Mouse (Mus musculus) midbrain, embryonic 10.5 days (tissue): ENCODE data around the gene Gcnt2. TPM values are rescaled to one million over a fixed set of nuclear protein-coding genes. Genes with fewer than 3 reads are reported as not detected.

Experiments used
- DNase-seq: peaks from one replicate; pipeline ENCODE4 v3.0.0-alpha.2; 2017; ENCODE audit warnings: low spot score
- H3K27ac ChIP-seq: fragments of 300-500 bp; sonication (generic); replicated peaks from 2 replicates; pipeline ENCODE4 v1.5.1; 2016; ENCODE audit warnings: mild to moderate bottlenecking
- H3K27me3 ChIP-seq: fragments of 300-500 bp; sonication (generic); 2 replicates; pipeline ENCODE4 v1.6.1; 2016; ENCODE audit warnings: low read depth, mild to moderate bottlenecking; ENCODE audit not compliant: poor library complexity, severe bottlenecking
- H3K36me3 ChIP-seq: fragments of 300-500 bp; sonication (generic); 2 replicates; pipeline ENCODE4 v1.6.1; 2016; ENCODE audit warnings: mild to moderate bottlenecking, moderate library complexity
- H3K4me1 ChIP-seq: fragments of 300-500 bp; sonication (generic); 2 replicates; pipeline ENCODE4 v1.6.1; 2016
- H3K4me3 ChIP-seq: fragments of 300-500 bp; sonication (generic); 2 replicates; pipeline ENCODE4 v1.5.1; 2016; ENCODE audit warnings: mild to moderate bottlenecking, moderate library complexity
- H3K9me3 ChIP-seq: fragments of 300-500 bp; sonication (generic); replicated peaks from 2 replicates; pipeline ENCODE4 v1.6.1; 2016; ENCODE audit warnings: mild to moderate bottlenecking
- WGBS: fragments of 180-500 bp; shearing (Covaris S2); methylation state at CpG from one replicate; pipeline ENCODE4 v1.1.7; 2016; 5-methylcytosine and 5-hydroxymethylcytosine counted together
- polyA plus RNA-seq: library from polyadenylated mRNA; unstranded; fragments of >200 nt; fragmentation: Nextera tagmentation; extraction: Ambion mirVana; gene quantifications from 2 replicates; pipeline ENCODE4 v1.2.1, GENCODE M21; 2016

Gene Gcnt2
- polyA plus RNA-seq, 1 experiment from 2014 or later = 2.7 TPM

DNA sequence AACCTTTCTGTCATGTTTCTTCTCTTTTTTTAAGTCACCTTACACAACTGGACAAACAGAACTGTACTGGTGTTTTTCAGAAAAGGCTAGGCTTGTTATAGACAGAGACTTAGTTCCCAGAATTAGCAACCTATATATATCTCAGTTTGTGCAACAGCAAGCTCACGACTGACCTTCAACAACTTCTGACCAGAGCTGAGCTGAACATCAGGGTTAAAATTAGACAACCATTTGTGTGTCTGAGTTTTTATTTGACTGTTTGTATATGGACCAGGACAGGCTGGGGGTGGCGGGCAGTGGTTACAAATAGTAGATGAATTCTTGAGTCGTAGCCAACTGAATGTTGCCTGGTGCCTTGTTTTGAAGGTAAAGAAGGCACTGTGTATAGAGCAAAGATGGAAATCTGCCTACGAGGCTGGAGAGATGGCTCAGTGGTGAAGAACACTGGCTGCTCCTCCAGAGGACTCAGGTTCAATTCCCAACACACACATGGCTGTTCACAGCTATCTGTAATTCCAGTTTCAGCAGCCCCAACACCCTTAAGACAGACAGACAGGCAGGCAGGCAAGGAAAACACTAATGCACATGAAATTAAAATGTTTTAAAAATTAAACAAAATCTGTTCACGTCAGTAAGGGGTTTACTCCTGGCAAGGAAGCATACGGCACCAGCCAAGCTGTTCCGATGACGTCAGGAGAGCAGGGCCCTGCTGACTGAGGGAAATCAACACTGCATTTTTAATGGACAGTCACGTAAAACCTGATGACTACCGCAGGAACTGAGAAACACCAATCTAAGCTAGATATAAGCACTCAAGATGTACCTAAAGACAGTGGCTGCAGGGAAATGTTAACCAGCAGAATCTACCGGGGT lies 79.2 kb downstream of the Gcnt2 start:
- DNase-seq = no peak
- 0 out of 2 replicates have a peak, but pooled peaks cover 6% of the 10 kb centered on the region for H3K4me1 ChIP-seq
- H3K4me3 ChIP-seq = no peak overlapping the region
- no peaks in the 10 kb centered on the region for H3K36me3 ChIP-seq
- no peaks in the 10 kb centered on the region for H3K9me3 ChIP-seq
- 87% methylated on average over 11 of the region's 11 CpGs for WGBS
- no peak overlapping the region for H3K27ac ChIP-seq
- H3K27me3 ChIP-seq = no peaks in the 10 kb centered on the region

DNA sequence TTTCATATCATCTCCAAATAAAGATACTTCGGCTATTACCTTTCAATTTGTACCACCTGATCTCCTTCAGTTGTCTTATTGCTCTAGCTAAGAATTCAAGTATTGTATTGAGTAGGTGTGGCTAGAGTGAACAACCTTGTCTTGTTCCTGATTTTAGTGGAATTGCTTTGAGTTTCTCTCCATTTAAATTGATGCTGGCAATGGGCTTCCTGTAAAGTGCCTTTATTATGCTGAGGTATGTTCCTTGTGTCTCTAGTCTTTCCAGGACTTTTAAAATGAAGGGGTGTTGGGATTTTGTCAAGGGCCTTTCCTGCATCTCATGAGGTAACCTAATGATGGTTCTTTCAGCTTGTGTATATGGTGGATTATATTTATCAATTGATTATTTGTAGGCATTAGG lies 83.5 kb downstream of the Gcnt2 start:
- Histone ChIP-seq H3K4me3 (no peak overlapping the region), H3K27ac (no peak overlapping the region), H3K9me3 (no peaks in the 10 kb centered on the region), H3K27me3 (no peaks in the 10 kb centered on the region), H3K4me1 (peaks cover 14% of the 10 kb centered on the region), H3K36me3 (no peaks in the 10 kb centered on the region)
- no peak for DNase-seq
- 94% methylated on average over 1 of the region's 1 CpGs for WGBS

DNA sequence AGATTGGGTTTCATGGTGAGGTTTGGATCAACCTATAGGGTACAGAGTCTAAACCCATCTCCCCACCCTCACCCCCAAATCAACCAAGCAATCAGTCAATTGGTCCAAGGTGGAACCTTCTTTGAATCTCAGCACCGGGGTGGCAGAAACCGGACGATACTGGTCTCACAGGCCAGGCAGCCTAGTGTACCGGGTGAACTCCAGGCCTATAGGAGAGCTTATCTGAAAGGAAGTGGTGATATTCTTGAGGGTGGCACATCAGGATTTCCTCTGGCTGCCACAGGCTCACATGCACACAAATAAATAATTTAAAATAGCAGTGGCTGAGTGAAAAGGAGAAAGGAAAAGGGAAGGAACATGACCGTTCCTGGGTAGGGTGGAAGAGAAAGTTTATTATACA lies 84.4 kb downstream of the Gcnt2 start:
- 72% methylated on average over 5 of the region's 5 CpGs for WGBS
- Histone ChIP-seq H3K36me3 (no peaks in the 10 kb centered on the region), H3K9me3 (no peaks in the 10 kb centered on the region), H3K27me3 (no peaks in the 10 kb centered on the region), H3K4me3 (no peak overlapping the region), H3K27ac (no peak overlapping the region), H3K4me1 (peaks cover 14% of the 10 kb centered on the region)
- DNase-seq = no peak

DNA sequence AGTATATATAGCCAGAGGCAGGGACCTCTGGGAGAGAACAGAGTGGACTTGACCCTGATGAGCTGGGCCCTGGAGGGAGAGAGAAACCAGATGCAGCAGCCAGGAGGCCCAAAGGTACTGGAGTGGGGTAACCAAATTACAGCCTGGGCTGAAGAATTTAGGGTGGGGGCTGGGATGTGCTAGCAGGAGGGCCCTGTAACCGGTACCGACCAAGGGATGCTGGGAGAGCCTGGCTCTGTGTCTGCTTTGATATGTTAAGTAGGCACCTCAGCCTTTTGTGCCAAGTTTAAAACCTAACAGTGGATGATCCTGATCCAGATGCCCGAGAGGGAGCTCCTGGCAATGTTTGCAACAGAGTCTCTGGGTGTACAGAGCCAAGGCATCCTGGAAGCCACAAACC lies 84.8 kb downstream of the Gcnt2 start:
- H3K27me3 ChIP-seq = no peaks in the 10 kb centered on the region
- H3K4me3 ChIP-seq = no peak overlapping the region
- H3K9me3 ChIP-seq = no peaks in the 10 kb centered on the region
- no peak for DNase-seq
- peaks cover 14% of the 10 kb centered on the region for H3K4me1 ChIP-seq
- 9% methylated on average over 3 of the region's 3 CpGs for WGBS
- no peaks in the 10 kb centered on the region for H3K36me3 ChIP-seq
- peak overlapping the region; percentile 47; the same call in 1 of the 2 replicates for H3K27ac ChIP-seq

DNA sequence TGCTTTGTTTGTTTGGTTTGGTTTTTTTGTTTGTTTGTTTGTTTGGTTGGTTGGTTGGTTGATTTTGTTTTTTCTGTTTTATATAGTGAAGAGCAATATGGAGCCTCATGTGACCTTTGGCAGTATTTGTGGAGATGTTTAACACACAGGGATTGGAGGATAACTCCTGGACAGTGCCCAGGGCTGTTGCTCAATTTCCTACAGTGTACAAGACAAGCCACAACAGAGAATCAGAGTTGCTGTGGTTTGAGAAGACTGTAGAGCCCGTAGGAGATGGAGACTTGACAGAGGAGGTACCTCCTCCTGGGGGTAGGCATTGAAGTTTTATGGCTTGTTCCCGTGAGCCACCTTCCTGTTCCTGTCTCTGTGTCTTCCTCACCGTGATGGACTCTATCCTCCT lies 87.0 kb downstream of the Gcnt2 start:
- DNase-seq = no peak
- Histone ChIP-seq H3K36me3 (no peaks in the 10 kb centered on the region), H3K4me3 (no peak overlapping the region), H3K9me3 (no peaks in the 10 kb centered on the region), H3K27me3 (no peaks in the 10 kb centered on the region), H3K27ac (no peak overlapping the region), H3K4me1 (peaks cover 14% of the 10 kb centered on the region)
- WGBS = 73% methylated on average over 3 of the region's 3 CpGs

DNA sequence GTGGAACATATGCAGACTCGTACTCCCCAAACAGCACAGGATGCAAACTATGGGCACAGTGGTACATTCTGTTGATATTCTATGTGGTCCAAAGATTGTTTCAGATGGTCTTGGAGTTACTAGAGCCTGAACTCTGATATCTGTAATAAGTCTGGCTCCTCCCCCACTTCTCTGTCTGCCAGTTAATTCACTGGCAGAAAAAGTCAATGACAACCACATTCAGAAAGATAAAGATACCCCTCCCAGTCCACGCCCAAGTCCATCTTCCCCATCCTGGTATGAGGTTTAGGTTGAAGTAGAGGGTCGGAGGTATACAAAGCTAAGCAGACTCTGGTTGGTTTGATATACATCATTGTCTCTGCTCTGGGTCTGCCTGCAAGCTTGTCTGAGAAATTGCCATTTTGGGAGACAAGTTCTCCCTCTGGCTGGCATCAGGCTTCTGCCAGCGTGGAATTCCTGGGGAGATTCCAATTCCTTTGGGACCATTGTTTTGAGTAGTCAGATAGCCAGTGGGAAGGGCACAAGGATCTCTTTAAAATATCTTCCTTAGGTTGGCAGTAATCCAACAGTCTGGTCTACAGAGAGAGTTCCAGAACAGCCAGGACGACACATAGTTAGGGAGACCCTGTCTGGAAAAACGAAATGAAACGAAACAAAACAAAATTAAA lies 88.1 kb downstream of the Gcnt2 start:
- H3K27me3 ChIP-seq = no peaks in the 10 kb centered on the region
- H3K4me3 ChIP-seq = no peak overlapping the region
- H3K4me1 ChIP-seq = peaks cover 14% of the 10 kb centered on the region
- no peaks in the 10 kb centered on the region for H3K9me3 ChIP-seq
- no peak overlapping the region for H3K27ac ChIP-seq
- 89% methylated on average over 7 of the region's 7 CpGs for WGBS
- DNase-seq = no peak
- no peaks in the 10 kb centered on the region for H3K36me3 ChIP-seq

DNA sequence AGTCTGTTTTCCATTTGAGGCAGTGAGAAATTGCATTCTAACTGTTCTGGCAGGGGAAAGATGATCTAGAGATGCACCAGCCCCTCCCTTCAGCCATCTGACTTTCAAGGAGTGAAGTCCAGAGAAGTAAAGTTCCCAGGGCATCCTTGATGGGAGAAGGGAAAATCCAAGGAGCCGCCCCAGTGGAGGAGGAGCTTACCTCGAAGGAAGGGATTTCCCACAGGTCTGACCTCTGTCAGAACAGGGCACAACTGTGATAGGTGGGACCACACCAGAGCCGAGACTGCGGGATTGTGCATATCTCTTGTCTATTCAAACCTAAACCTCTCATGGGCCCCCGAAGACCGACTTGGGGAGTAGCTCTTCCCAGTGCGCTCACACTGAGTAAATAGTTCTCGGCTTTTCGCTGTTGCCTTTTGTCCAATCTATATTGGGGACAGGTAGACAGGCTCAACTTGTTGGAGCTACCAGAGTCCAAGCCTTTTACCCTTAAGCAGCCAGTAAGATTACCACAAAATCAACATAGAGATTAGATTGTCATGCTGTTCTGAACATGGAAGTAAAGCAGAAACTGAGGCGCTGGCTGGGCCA lies 91.9 kb downstream of the Gcnt2 start:
- no peaks in the 10 kb centered on the region for H3K27me3 ChIP-seq
- H3K4me1 ChIP-seq = no peaks in the 10 kb centered on the region
- no peaks in the 10 kb centered on the region for H3K9me3 ChIP-seq
- H3K4me3 ChIP-seq = no peak overlapping the region
- WGBS = 83% methylated on average over 10 of the region's 10 CpGs
- no peaks in the 10 kb centered on the region for H3K36me3 ChIP-seq
- no peak overlapping the region for H3K27ac ChIP-seq
- DNase-seq = no peak

DNA sequence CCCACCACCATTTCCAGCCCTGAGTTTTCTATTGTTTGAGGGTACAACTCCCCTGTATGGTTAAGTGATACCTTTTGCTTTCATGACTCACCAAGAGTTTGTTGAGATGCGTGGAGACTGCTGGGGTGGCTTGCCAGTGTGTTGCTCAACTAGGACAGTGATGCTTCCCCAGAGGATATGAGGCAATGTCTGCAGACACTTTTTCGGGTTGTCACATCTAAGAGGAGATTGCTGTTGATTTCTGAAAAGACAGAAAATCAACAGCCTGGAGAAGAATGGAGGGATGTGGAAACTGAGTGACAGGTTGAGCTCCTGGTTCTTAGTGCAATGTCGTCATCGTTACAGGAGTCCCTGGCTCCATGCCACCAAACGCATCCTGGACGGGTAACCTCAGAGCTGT lies 93.7 kb downstream of the Gcnt2 start:
- Histone ChIP-seq H3K36me3 (no peaks in the 10 kb centered on the region), H3K4me1 (no peaks in the 10 kb centered on the region), H3K27me3 (no peaks in the 10 kb centered on the region), H3K4me3 (no peak overlapping the region), H3K27ac (no peak overlapping the region), H3K9me3 (no peaks in the 10 kb centered on the region)
- 87% methylated on average over 6 of the region's 6 CpGs for WGBS
- DNase-seq = no peak

DNA sequence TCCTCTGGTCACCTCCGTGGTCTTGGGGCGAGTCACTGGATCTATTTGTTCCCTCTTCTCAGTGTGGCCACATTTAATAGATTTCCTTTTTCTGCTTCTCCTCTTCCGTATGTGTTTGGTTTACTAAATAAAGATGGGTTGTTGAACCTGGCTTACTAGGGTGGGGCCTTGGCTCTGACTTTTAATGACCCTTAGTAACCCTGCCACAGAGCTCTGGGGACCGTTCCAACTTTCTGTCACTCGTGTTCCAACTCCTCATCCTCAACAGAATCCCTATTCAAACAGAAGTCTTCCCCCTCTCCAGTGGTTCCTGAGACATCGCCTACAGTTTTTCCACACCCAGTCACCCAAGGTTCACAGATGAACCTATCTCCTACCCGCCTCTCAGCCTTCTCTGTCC lies 96.2 kb downstream of the Gcnt2 start:
- H3K27me3 ChIP-seq = no peaks in the 10 kb centered on the region
- no peak for DNase-seq
- no peaks in the 10 kb centered on the region for H3K4me1 ChIP-seq
- WGBS = 90% methylated on average over 7 of the region's 7 CpGs
- H3K27ac ChIP-seq = no peak overlapping the region
- H3K36me3 ChIP-seq = peaks cover 5% of the 10 kb centered on the region; the same call in 1 of the 2 replicates
- H3K4me3 ChIP-seq = no peak overlapping the region
- no peaks in the 10 kb centered on the region for H3K9me3 ChIP-seq

DNA sequence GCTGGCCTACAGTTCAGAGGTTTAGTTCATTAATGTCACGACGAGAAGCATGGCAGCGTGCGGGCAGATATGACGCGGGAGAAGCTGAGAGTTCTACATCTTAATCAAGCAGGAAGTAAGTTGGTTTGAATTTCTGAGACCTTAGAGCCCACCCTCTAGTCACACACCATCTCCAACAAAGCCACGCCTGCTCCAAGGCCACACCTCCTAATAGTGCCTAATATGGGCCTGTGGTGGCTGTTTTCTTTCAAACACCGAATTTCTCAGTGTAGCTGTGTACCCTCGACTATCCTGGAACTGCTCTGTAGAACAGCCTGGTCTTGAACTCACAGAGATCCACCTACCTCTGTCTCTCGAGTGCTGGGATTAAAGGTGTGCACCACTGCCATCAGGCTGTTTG lies 108.1 kb downstream of the Gcnt2 start:
- H3K36me3 ChIP-seq = no peaks in the 10 kb centered on the region
- DNase-seq = no peak
- 92% methylated on average over 10 of the region's 10 CpGs for WGBS
- no peak overlapping the region for H3K27ac ChIP-seq
- H3K9me3 ChIP-seq = no peaks in the 10 kb centered on the region
- no peak overlapping the region for H3K4me3 ChIP-seq
- no peaks in the 10 kb centered on the region for H3K27me3 ChIP-seq
- no peaks in the 10 kb centered on the region for H3K4me1 ChIP-seq

DNA sequence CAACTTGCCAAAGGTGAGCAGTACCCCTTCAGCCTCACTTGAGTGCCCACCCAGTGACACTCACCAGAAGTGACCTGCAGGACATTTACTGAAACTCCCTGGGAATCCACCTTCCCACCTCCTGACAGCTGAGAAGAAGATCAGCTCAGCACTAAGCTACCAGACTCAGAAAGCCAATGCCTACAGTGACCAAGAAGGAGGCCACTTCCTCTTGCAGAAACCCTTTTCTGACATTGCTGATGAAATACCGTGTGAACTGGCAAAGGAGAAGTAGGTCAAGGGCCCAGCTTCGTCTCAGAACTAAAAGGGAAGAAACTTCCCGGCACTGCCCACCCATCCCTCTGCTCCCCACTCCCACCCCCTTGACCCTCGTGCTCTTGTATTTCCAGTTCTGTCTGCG lies 109.0 kb downstream of the Gcnt2 start:
- H3K27ac ChIP-seq = no peak overlapping the region
- DNase-seq = no peak
- no peaks in the 10 kb centered on the region for H3K4me1 ChIP-seq
- no peaks in the 10 kb centered on the region for H3K27me3 ChIP-seq
- H3K4me3 ChIP-seq = no peak overlapping the region
- no peaks in the 10 kb centered on the region for H3K36me3 ChIP-seq
- whole genome bisulfite sequencing = 75% methylated on average over 5 of the region's 5 CpGs
- H3K9me3 ChIP-seq = no peaks in the 10 kb centered on the region

DNA sequence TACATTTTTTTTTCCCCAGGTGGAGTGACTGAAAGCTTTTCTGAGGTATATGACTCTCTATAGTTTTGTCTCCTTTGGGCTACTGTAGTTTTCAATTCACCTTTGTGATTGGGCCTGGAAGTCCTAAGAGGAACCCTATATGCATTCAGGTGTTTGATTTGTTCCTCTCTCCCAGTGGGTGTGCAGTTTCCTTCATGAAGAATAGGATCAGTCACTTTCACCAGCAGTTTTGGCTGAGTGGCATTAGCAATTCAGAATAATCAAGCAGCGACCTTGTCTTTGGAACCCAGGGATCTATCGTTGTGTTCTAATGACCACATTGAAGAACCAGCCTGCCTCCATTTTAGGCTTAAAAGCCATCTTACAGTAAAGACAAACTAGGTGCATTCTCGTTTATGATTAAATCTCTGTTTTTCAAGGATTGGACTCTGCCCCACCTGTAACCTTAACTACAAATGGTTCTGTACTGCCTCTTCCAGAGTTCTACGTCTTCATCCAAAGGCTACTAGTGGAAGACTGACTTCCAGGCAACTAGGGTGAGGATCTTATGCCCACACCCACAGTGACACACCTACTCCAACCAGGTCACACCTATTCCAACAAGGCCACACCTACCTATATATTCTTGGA lies 110.3 kb downstream of the Gcnt2 start:
- Histone ChIP-seq H3K4me1 (no peaks in the 10 kb centered on the region), H3K27me3 (no peaks in the 10 kb centered on the region), H3K4me3 (no peak overlapping the region), H3K9me3 (no peaks in the 10 kb centered on the region), H3K36me3 (no peaks in the 10 kb centered on the region), H3K27ac (no peak overlapping the region)
- WGBS = 92% methylated on average over 4 of the region's 4 CpGs
- DNase-seq = no peak

DNA sequence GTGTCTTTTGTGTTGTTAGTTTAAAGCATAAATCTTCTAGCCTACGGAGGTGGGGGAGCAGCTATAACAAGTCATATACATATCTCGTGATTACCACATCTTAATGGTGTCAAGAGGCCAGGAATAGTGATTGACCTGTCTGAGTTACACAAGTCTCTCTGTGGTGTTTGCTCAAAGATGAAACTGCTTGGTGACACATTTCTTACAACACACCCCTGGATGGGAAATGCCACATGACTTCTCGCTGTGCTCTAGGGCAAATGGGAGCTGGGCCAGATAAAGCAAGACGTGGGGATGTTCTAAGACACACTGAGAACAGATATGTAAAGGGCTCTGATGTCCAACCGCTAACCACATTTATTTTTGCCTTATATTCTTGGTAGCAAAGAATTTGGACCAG lies 111.7 kb downstream of the Gcnt2 start:
- H3K36me3 ChIP-seq = no peaks in the 10 kb centered on the region

More for the DNA sequence above, 111.7 kb downstream of the Gcnt2 start:
- Histone ChIP-seq H3K9me3 (no peaks in the 10 kb centered on the region), H3K4me3 (no peak overlapping the region), H3K4me1 (no peaks in the 10 kb centered on the region), H3K27me3 (no peaks in the 10 kb centered on the region), H3K27ac (no peak overlapping the region)
- WGBS = 93% methylated on average over 5 of the region's 5 CpGs
- no peak for DNase-seq
